Mouse (Mus musculus) lung, embryonic 16.5 days (tissue): ENCODE measurements around the gene Foxp4. TPM values are rescaled to one million over a fixed set of nuclear protein-coding genes. Genes with fewer than 3 reads are reported as not detected.
A peak's percentile ranks its signal among the peaks of the same experiment; 100 is the strongest.

Experiments
- ATAC-seq: fragments of 200-750 bp; cut with Nextera tagmentation; 2 replicates; pipeline ENCODE4 v1.8.0; 2017; ENCODE audit warnings: low read depth, mild to moderate bottlenecking, moderate library complexity
- H3K27ac ChIP-seq: fragments of 300-500 bp; sonication (generic); 2 replicates; pipeline ENCODE4 v1.5.1; 2014; ENCODE audit warnings: mild to moderate bottlenecking, control low read depth, low read length
- H3K27me3 ChIP-seq: fragments of 300-500 bp; sonication (generic); 2 replicates; pipeline ENCODE4 v1.6.1; 2014; ENCODE audit warnings: low read depth, low read length, mixed read lengths; ENCODE audit not compliant: control insufficient read depth, insufficient read depth
- H3K36me3 ChIP-seq: fragments of 300-500 bp; sonication (generic); 2 replicates; pipeline ENCODE4 v1.6.1; 2014; ENCODE audit warnings: low read length; ENCODE audit not compliant: control insufficient read depth, insufficient read depth
- H3K4me1 ChIP-seq: fragments of 300-500 bp; sonication (generic); replicated peaks from 2 replicates; pipeline ENCODE4 v1.6.1; 2014; ENCODE audit warnings: low read length, mixed read lengths; ENCODE audit not compliant: control insufficient read depth, insufficient read depth
- H3K4me2 ChIP-seq: fragments of 300-500 bp; sonication (generic); 2 replicates; pipeline ENCODE4 v1.6.1; 2014; ENCODE audit warnings: low read depth, low read length, control low read depth
- H3K4me3 ChIP-seq: fragments of 300-500 bp; sonication (generic); 2 replicates; pipeline ENCODE4 v1.5.1; 2014; ENCODE audit warnings: mild to moderate bottlenecking, low read length, control low read depth
- H3K9ac ChIP-seq: fragments of 300-500 bp; sonication (generic); 2 replicates; pipeline ENCODE4 v1.6.1; 2014; ENCODE audit warnings: low read length, control low read depth
- H3K9me3 ChIP-seq: fragments of 300-500 bp; sonication (generic); 2 replicates; pipeline ENCODE4 v1.6.1; 2016; ENCODE audit warnings: low read length; ENCODE audit not compliant: control insufficient read depth
- WGBS: fragments of 180-500 bp; shearing (Covaris S2); extraction: QIAGEN DNeasy Blood & Tissue Kit; methylation state at CpG from one replicate; pipeline ENCODE4 v1.1.7; 2014; 5-methylcytosine and 5-hydroxymethylcytosine counted together
- polyA plus RNA-seq: library from polyadenylated mRNA; unstranded; fragments of >200 nt; fragmentation: Nextera tagmentation; extraction: Ambion mirVana; gene quantifications from 2 replicates; pipeline ENCODE4 v1.2.1, GENCODE M21; 2015

The Foxp4 gene
- 13.6 and 14.6 TPM in 2 replicates for polyA plus RNA-seq

- under 1% methylated on average over 86 of the region's 91 CpGs for WGBS
- Histone ChIP-seq H3K36me3 (no peaks in the 10 kb centered on the region), H3K4me1 (peaks cover 34% of the 10 kb centered on the region), H3K27ac (peak within 1 kb of the TSS; percentile 99), H3K27me3 (no peaks in the 10 kb centered on the region; the same call in 1 of the 2 replicates), H3K9me3 (no peaks in the 10 kb centered on the region), H3K4me3 (peak within 1 kb of the TSS; percentile 66), H3K4me2 (peak within 1 kb of the TSS; percentile 87), H3K9ac (peak within 1 kb of the TSS; percentile 80)
- ATAC-seq = peak; percentile 88
Measured at GRCm38 (mm10) chr17:47924383-47925339, at the start of gene Foxp4. TSS of gene Foxp4 (minus strand) at chr17:47924645.

- H3K9me3 ChIP-seq = no peaks in the 10 kb centered on the region
Measured at GRCm38 (mm10) chr17:47973563-47974472, 49.4 kb upstream of the Foxp4 start.

GRCm38 (mm10) chr17:47965885-47966505, 41.5 kb upstream of the Foxp4 start:
- whole genome bisulfite sequencing = 28% methylated on average over 11 of the region's 12 CpGs
- H3K27ac ChIP-seq = no peak overlapping the region
- ATAC-seq = no peak

More at GRCm38 (mm10) chr17:47973563-47974472, 49.4 kb upstream of the Foxp4 start:
- Histone ChIP-seq H3K4me3 (peak overlapping the region; percentile 45), H3K27ac (peak overlapping the region; percentile 85), H3K27me3 (no peaks in the 10 kb centered on the region), H3K9ac (peak overlapping the region; percentile 61), H3K36me3 (no peaks in the 10 kb centered on the region), H3K4me2 (peak overlapping the region; percentile 74), H3K4me1 (peaks cover 43% of the 10 kb centered on the region)
- WGBS = 2% methylated on average over 61 of the region's 61 CpGs
- ATAC-seq = peak; percentile 76

GRCm38 (mm10) chr17:47958046-47958790, 33.8 kb upstream of the Foxp4 start:
- H3K4me3 ChIP-seq = no peak overlapping the region
- no peaks in the 10 kb centered on the region for H3K36me3 ChIP-seq
- no peaks in the 10 kb centered on the region for H3K9me3 ChIP-seq
- H3K4me1 ChIP-seq = peaks cover 14% of the 10 kb centered on the region
- peak; percentile 72 for ATAC-seq
- H3K9ac ChIP-seq = peak overlapping the region; percentile 36; the same call in 1 of the 2 replicates
- no peaks in the 10 kb centered on the region for H3K27me3 ChIP-seq
- H3K27ac ChIP-seq = peak overlapping the region; percentile 93
- H3K4me2 ChIP-seq = peak overlapping the region; percentile 7; the same call in 1 of the 2 replicates
- 26% methylated on average over 10 of the region's 10 CpGs for WGBS

More at GRCm38 (mm10) chr17:47965885-47966505, 41.5 kb upstream of the Foxp4 start:
- Histone ChIP-seq H3K4me1 (no peaks in the 10 kb centered on the region), H3K36me3 (no peaks in the 10 kb centered on the region), H3K27me3 (no peaks in the 10 kb centered on the region), H3K4me2 (no peak overlapping the region), H3K4me3 (no peak overlapping the region), H3K9ac (no peak overlapping the region), H3K9me3 (no peaks in the 10 kb centered on the region)

GRCm38 (mm10) chr17:47956486-47956885, 32.0 kb upstream of the Foxp4 start:
- Histone ChIP-seq H3K4me2 (no peak overlapping the region), H3K9ac (no peak overlapping the region), H3K27me3 (no peaks in the 10 kb centered on the region), H3K27ac (no peak overlapping the region), H3K4me3 (no peak overlapping the region), H3K4me1 (peaks cover 23% of the 10 kb centered on the region), H3K9me3 (no peaks in the 10 kb centered on the region), H3K36me3 (no peaks in the 10 kb centered on the region)
- ATAC-seq = no peak
- 96% methylated on average over 8 of the region's 8 CpGs for WGBS

GRCm38 (mm10) chr17:47955054-47955741, 30.8 kb upstream of the Foxp4 start:
- Histone ChIP-seq H3K4me2 (peak overlapping the region; percentile 17; the same call in 1 of the 2 replicates), H3K27ac (peak overlapping the region; percentile 88), H3K9me3 (no peaks in the 10 kb centered on the region), H3K4me3 (no peak overlapping the region), H3K36me3 (no peaks in the 10 kb centered on the region), H3K4me1 (peaks cover 23% of the 10 kb centered on the region), H3K9ac (no peak overlapping the region), H3K27me3 (no peaks in the 10 kb centered on the region)
- peak; percentile 83 for ATAC-seq
- WGBS = 23% methylated on average over 12 of the region's 12 CpGs

- Histone ChIP-seq H3K9ac (peak overlapping the region; percentile 14; the same call in 1 of the 2 replicates), H3K4me2 (no peak overlapping the region), H3K4me1 (peaks cover 20% of the 10 kb centered on the region), H3K4me3 (no peak overlapping the region), H3K27ac (no peak overlapping the region; the same call in 1 of the 2 replicates), H3K27me3 (no peaks in the 10 kb centered on the region), H3K36me3 (no peaks in the 10 kb centered on the region), H3K9me3 (no peaks in the 10 kb centered on the region)
- no peak for ATAC-seq
- WGBS = 45% methylated on average over 5 of the region's 5 CpGs
Measured at GRCm38 (mm10) chr17:47953231-47953630, 28.8 kb upstream of the Foxp4 start.
